Mouse (Mus musculus) kidney, embryonic 16.5 days (tissue): Measurements from ENCODE around the gene Rnase12. TPM values are rescaled to one million over a fixed set of nuclear protein-coding genes. Genes with fewer than 3 reads are reported as not detected.
"Not testable (repeated sequence)": the region's sequence is repeated elsewhere in the genome, so short reads cannot be mapped to it uniquely, and the experiment has no call there.

ENCODE experiments used
- ATAC-seq: fragments of 200-750 bp; cut with Nextera tagmentation; 2 replicates; pipeline ENCODE4 v1.8.0; 2017; ENCODE audit warnings: moderate TSS enrichment; ENCODE audit not compliant: low FRiP score, low TSS enrichment
- H3K27ac ChIP-seq: fragments of 300-500 bp; sonication (generic); 2 replicates; pipeline ENCODE4 v1.5.1; 2014; ENCODE audit warnings: low read length
- H3K27me3 ChIP-seq: fragments of 300-500 bp; sonication (generic); 2 replicates; pipeline ENCODE4 v1.6.1; 2014; ENCODE audit warnings: low read length, control low read depth, mixed read lengths; ENCODE audit not compliant: insufficient read depth
- H3K36me3 ChIP-seq: fragments of 300-500 bp; sonication (generic); 2 replicates; pipeline ENCODE4 v1.6.1; 2014; ENCODE audit warnings: low read length, control low read depth, mixed read lengths; ENCODE audit not compliant: insufficient read depth
- H3K4me1 ChIP-seq: fragments of 300-500 bp; sonication (generic); 2 replicates; pipeline ENCODE4 v1.6.1; 2014; ENCODE audit warnings: low read length, control low read depth, mixed read lengths; ENCODE audit not compliant: insufficient read depth
- H3K4me2 ChIP-seq: fragments of 300-500 bp; sonication (generic); replicated peaks from 2 replicates; pipeline ENCODE4 v1.6.1; 2014; ENCODE audit warnings: low read depth, low read length
- H3K4me3 ChIP-seq: fragments of 300-500 bp; sonication (generic); 2 replicates; pipeline ENCODE4 v1.5.1; 2014; ENCODE audit warnings: mild to moderate bottlenecking, low read length
- H3K9ac ChIP-seq: fragments of 300-500 bp; sonication (generic); replicated peaks from 2 replicates; pipeline ENCODE4 v1.6.1; 2014; ENCODE audit warnings: low read length
- H3K9me3 ChIP-seq: fragments of 300-500 bp; sonication (generic); 2 replicates; pipeline ENCODE4 v1.6.1; 2016; ENCODE audit warnings: low read length, control low read depth
- WGBS: fragments of 180-500 bp; shearing (Covaris S2); extraction: QIAGEN DNeasy Blood & Tissue Kit; methylation state at CpG from one replicate; pipeline ENCODE4 v1.1.7; 2014; 5-methylcytosine and 5-hydroxymethylcytosine counted together
- polyA plus RNA-seq: library from polyadenylated mRNA; unstranded; fragments of >200 nt; fragmentation: Nextera tagmentation; extraction: Ambion mirVana; gene quantifications from 2 replicates; pipeline ENCODE4 v1.2.1, GENCODE M21; 2015

Rnase12 gene
- polyA plus RNA-seq, 1 experiment from 2014 or later, result 9.0 TPM

- Histone ChIP-seq H3K36me3 (no peaks in the 10 kb centered on the region), H3K4me3 (no peak overlapping the region), H3K4me1 (no peaks in the 10 kb centered on the region), H3K9ac (no peak overlapping the region), H3K4me2 (no peak overlapping the region), H3K9me3 (no peaks in the 10 kb centered on the region), H3K27me3 (no peaks in the 10 kb centered on the region), H3K27ac (no peak overlapping the region)
- ATAC-seq, result peak; percentile 56; the same call in 1 of the 2 replicates
- WGBS, result 63% methylated on average over 3 of the region's 3 CpGs
These were observed 29.9 kb downstream of the Rnase12 start for GRCm38 (mm10) chr14:51027387-51028155.

- Histone ChIP-seq H3K9ac (no peak overlapping the region), H3K9me3 (no peaks in the 10 kb centered on the region), H3K4me1 (no peaks in the 10 kb centered on the region), H3K4me2 (no peak overlapping the region), H3K4me3 (no peak overlapping the region), H3K27me3 (no peaks in the 10 kb centered on the region), H3K36me3 (no peaks in the 10 kb centered on the region), H3K27ac (no peak overlapping the region)
- WGBS, result 37% methylated on average over 5 of the region's 5 CpGs
- peak; percentile 60; the same call in 1 of the 2 replicates for ATAC-seq
These were observed 30.9 kb downstream of the Rnase12 start for GRCm38 (mm10) chr14:51026391-51027133.

GRCm38 (mm10) chr14:51024820-51025219, 32.6 kb downstream of the Rnase12 start:
- Histone ChIP-seq H3K4me2 (no peak overlapping the region), H3K4me3 (no peak overlapping the region), H3K9me3 (peaks cover 2% of the 10 kb centered on the region; the same call in 1 of the 2 replicates), H3K9ac (no peak overlapping the region), H3K4me1 (no peaks in the 10 kb centered on the region), H3K27ac (no peak overlapping the region), H3K36me3 (no peaks in the 10 kb centered on the region), H3K27me3 (no peaks in the 10 kb centered on the region)
- no peak for ATAC-seq
- 97% methylated on average over 1 of the region's 1 CpGs for WGBS

DNA sequence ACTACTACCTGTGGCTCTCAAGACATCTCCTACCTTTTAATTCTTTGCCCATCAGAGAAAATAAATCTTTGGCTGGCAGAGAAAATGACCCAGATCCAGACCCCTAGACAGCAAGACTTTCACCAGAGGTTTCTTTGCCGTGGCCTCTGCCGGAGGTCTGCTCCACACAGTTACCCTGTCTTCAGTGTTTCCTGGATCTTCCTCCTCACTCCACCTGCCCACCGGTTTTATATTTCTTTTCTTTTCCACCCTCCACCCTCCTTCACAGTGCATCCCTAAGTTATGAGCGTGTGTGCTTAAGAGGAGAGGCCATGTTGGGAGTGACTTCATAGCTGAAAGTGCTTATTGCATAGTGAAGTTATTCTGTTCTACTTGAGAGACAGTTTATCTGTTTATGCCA, 34.0 kb downstream of the Rnase12 start:
- Histone ChIP-seq H3K9me3 (peaks cover 2% of the 10 kb centered on the region; the same call in 1 of the 2 replicates), H3K36me3 (no peaks in the 10 kb centered on the region), H3K27ac (no peak overlapping the region), H3K4me1 (no peaks in the 10 kb centered on the region), H3K27me3 (no peaks in the 10 kb centered on the region), H3K9ac (no peak overlapping the region), H3K4me2 (no peak overlapping the region), H3K4me3 (no peak overlapping the region)
- ATAC-seq, result 0 out of 2 replicates have a peak, but pooled peaks have one; percentile 59
- 47% methylated on average over 4 of the region's 4 CpGs for WGBS

DNA sequence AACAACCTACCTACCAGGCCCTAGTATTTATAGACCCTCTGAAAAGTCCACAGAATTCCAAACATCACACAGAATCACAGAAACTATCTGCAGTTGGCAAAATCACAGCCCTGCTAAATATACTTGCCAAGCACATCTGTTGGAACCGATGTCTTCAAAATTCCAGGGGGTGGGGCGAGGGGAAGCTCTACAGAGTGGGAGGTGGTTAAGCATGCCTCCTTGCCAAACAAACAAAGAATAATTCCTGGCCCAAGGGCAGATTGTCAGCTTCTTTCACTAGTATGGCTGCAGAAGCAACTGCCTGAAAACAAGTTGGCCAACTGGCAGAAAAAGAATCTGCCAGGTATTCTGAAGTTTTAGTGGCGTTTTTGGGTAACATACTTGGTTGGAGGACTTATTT, 40.2 kb downstream of the Rnase12 start:
- Histone ChIP-seq H3K9me3 (peaks cover 2% of the 10 kb centered on the region; the same call in 1 of the 2 replicates), H3K4me3 (no peak overlapping the region), H3K36me3 (no peaks in the 10 kb centered on the region), H3K4me2 (no peak overlapping the region), H3K27ac (no peak overlapping the region), H3K4me1 (no peaks in the 10 kb centered on the region), H3K9ac (no peak overlapping the region), H3K27me3 (no peaks in the 10 kb centered on the region)
- no peak for ATAC-seq
- WGBS, result 74% methylated on average over 3 of the region's 3 CpGs

DNA sequence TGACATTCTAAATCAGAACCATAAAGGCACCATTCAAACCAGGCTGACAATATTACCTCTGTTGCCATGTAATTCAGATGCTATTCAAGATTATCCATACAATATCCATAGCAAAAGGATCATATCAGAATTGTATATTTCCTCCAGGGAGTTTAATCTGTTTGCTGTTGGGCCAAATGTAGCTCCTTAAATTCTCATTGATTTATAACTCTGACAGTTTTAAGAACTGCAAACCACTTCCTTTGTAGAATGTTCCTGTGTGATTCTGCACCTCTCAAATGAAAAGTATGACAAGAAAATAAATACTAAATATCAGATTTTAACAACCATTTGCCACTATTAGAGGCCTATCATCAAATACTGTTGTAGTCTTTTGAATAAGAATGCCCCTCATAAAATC, 41.7 kb downstream of the Rnase12 start:
- Histone ChIP-seq H3K4me3 (no peak overlapping the region), H3K27ac (no peak overlapping the region), H3K9ac (no peak overlapping the region), H3K4me1 (no peaks in the 10 kb centered on the region), H3K4me2 (no peak overlapping the region), H3K9me3 (peaks cover 2% of the 10 kb centered on the region; the same call in 1 of the 2 replicates), H3K27me3 (no peaks in the 10 kb centered on the region), H3K36me3 (no peaks in the 10 kb centered on the region)
- no peak for ATAC-seq

GRCm38 (mm10) chr14:51014724-51015123, 42.7 kb downstream of the Rnase12 start:
- ATAC-seq, H3K4me1 ChIP-seq, H3K27me3 ChIP-seq, H3K9ac ChIP-seq, H3K4me2 ChIP-seq, H3K36me3 ChIP-seq, H3K27ac ChIP-seq, H3K4me3 ChIP-seq, H3K9me3 ChIP-seq: not testable (repeated sequence)
- WGBS, result 86% methylated on average over 3 of the region's 3 CpGs

DNA sequence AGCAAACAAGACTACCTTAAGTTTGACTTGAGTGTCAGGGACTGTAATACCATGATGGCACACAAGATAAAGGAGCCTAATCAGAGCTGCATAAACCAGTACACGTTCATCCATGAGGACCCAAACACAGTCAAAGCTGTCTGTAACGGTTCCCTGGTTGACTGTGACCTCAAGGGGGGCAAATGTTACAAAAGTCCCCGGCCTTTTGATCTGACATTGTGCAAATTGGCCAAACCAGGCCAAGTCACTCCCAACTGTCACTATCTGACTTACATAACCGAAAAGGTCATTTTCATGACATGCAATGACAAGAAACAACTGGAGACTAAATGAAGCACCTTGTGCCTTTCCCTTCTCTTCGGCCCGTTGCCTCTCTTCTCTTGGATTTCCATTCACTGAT, 47.9 kb downstream of the Rnase12 start:
- H3K9ac ChIP-seq, result no peak overlapping the region
- no peaks in the 10 kb centered on the region for H3K9me3 ChIP-seq
- H3K27me3 ChIP-seq, result no peaks in the 10 kb centered on the region
- H3K27ac ChIP-seq, result no peak overlapping the region
- 82% methylated on average over 6 of the region's 6 CpGs for WGBS
- H3K36me3 ChIP-seq, result no peaks in the 10 kb centered on the region
- H3K4me1 ChIP-seq, result no peaks in the 10 kb centered on the region; the same call in 1 of the 2 replicates
- H3K4me3 ChIP-seq, result no peak overlapping the region
- no peak overlapping the region for H3K4me2 ChIP-seq
- ATAC-seq, result no peak

- 80% methylated on average over 4 of the region's 4 CpGs for WGBS
- ATAC-seq, result no peak
- Histone ChIP-seq H3K36me3 (no peaks in the 10 kb centered on the region), H3K4me2 (no peak overlapping the region), H3K9me3 (no peaks in the 10 kb centered on the region), H3K4me3 (no peak overlapping the region), H3K27me3 (no peaks in the 10 kb centered on the region), H3K4me1 (no peaks in the 10 kb centered on the region; the same call in 1 of the 2 replicates), H3K27ac (no peak overlapping the region), H3K9ac (no peak overlapping the region)
These were observed 48.7 kb downstream of the Rnase12 start for GRCm38 (mm10) chr14:51008781-51009180.
